Mouse (Mus musculus) midbrain, postnatal 0 days (tissue): Measurements from ENCODE around the gene Cpn1. TPM values are rescaled to one million over a fixed set of nuclear protein-coding genes. Genes with fewer than 3 reads are reported as not detected.
A peak's percentile ranks its signal among the peaks of the same experiment; 100 is the strongest.

Source experiments
- ATAC-seq: fragments of 200-750 bp; cut with Nextera tagmentation; 2 replicates; pipeline ENCODE4 v1.8.0; 2017; ENCODE audit warnings: moderate number of reproducible peaks, mild to moderate bottlenecking, moderate TSS enrichment, moderate library complexity; ENCODE audit not compliant: low FRiP score
- DNase-seq: peaks from one replicate; pipeline ENCODE4 v3.0.0-alpha.2; 2015; ENCODE audit warnings: low spot score
- H3K27ac ChIP-seq: fragments of 300-500 bp; sonication (generic); 2 replicates; pipeline ENCODE4 v1.5.1; 2014; ENCODE audit warnings: low read depth, mild to moderate bottlenecking, low read length, mixed read lengths
- H3K27me3 ChIP-seq: fragments of 300-500 bp; sonication (generic); 2 replicates; pipeline ENCODE4 v1.6.1; 2014; ENCODE audit warnings: low read length, control low read depth, mixed read lengths; ENCODE audit not compliant: insufficient read depth
- H3K36me3 ChIP-seq: fragments of 300-500 bp; sonication (generic); 2 replicates; pipeline ENCODE4 v1.6.1; 2014; ENCODE audit warnings: low read length, control low read depth, mixed read lengths; ENCODE audit not compliant: insufficient read depth
- H3K4me1 ChIP-seq: fragments of 300-500 bp; sonication (generic); 2 replicates; pipeline ENCODE4 v1.6.1; 2014; ENCODE audit warnings: mild to moderate bottlenecking, control low read depth, antibody characterized with exemption, low read length, mixed read lengths; ENCODE audit not compliant: insufficient read depth
- H3K4me2 ChIP-seq: fragments of 300-500 bp; sonication (generic); 2 replicates; pipeline ENCODE4 v1.6.1; 2014; ENCODE audit warnings: low read depth, mild to moderate bottlenecking, low read length, mixed read lengths; ENCODE audit not compliant: poor library complexity, severe bottlenecking
- H3K4me3 ChIP-seq: fragments of 300-500 bp; sonication (generic); 2 replicates; pipeline ENCODE4 v1.5.1; 2014; ENCODE audit warnings: low read depth, mild to moderate bottlenecking, low read length, moderate library complexity
- H3K9ac ChIP-seq: fragments of 300-500 bp; sonication (generic); replicated peaks from 2 replicates; pipeline ENCODE4 v1.6.1; 2014; ENCODE audit warnings: mild to moderate bottlenecking, low read length, moderate library complexity, mixed read lengths; ENCODE audit not compliant: poor library complexity, severe bottlenecking
- H3K9me3 ChIP-seq: fragments of 300-500 bp; sonication (generic); 2 replicates; pipeline ENCODE4 v1.6.1; 2016; ENCODE audit warnings: low read length, control low read depth
- CTCF ChIP-seq: IDR thresholded peaks from 2 replicates; pipeline ENCODE4 v1.5.1; 2016; ENCODE audit warnings: antibody characterized with exemption, mild to moderate bottlenecking
- WGBS: fragments of 180-500 bp; shearing (Covaris S2); extraction: QIAGEN DNeasy Blood & Tissue Kit; methylation state at CpG from one replicate; pipeline ENCODE4 v1.1.7; 2014; 5-methylcytosine and 5-hydroxymethylcytosine counted together
- polyA plus RNA-seq: library from polyadenylated mRNA; unstranded; fragments of >200 nt; fragmentation: Nextera tagmentation; extraction: Ambion mirVana; gene quantifications from 2 replicates; pipeline ENCODE4 v1.2.1, GENCODE M21; 2015
- total RNA-seq: library from RNA; depleted of rRNA; stranded (reverse); fragments of >200 nt; gene quantifications from 2 replicates; pipeline ENCODE4 v1.2.3, GENCODE M21; 2014

Cpn1 gene
- total and polyA plus RNA-seq, 2 experiments from 2014 or later, result 0.27 to 0.48 TPM

GRCm38 (mm10) chr19:43968436-43969026 lies 17.8 kb downstream of the Cpn1 start:
- ATAC-seq, result no peak
- no peak for TF ChIP-seq CTCF

GRCm38 (mm10) chr19:43966481-43966880 lies 19.9 kb downstream of the Cpn1 start:
- no peaks in the 10 kb centered on the region for H3K36me3 ChIP-seq
- no peak overlapping the region for H3K27ac ChIP-seq
- no peaks in the 10 kb centered on the region for H3K27me3 ChIP-seq
- DNase-seq (no peak), ATAC-seq (no peak)
- H3K4me3 ChIP-seq, result no peak overlapping the region
- H3K4me2 ChIP-seq, result no peak overlapping the region
- H3K4me1 ChIP-seq, result no peaks in the 10 kb centered on the region
- no peak overlapping the region for H3K9ac ChIP-seq
- TF ChIP-seq CTCF, result no peak
- no peaks in the 10 kb centered on the region for H3K9me3 ChIP-seq
- WGBS, result 77% methylated on average over 2 of the region's 2 CpGs

More at GRCm38 (mm10) chr19:43968436-43969026, 17.8 kb downstream of the Cpn1 start:
- H3K27me3 ChIP-seq, result no peaks in the 10 kb centered on the region
- no peaks in the 10 kb centered on the region for H3K4me1 ChIP-seq
- H3K27ac ChIP-seq, result no peak overlapping the region
- no peak overlapping the region for H3K4me3 ChIP-seq
- no peak for DNase-seq
- H3K4me2 ChIP-seq, result no peak overlapping the region
- no peak overlapping the region for H3K9ac ChIP-seq
- H3K36me3 ChIP-seq, result no peaks in the 10 kb centered on the region
- H3K9me3 ChIP-seq, result no peaks in the 10 kb centered on the region
- WGBS, result 44% methylated on average over 8 of the region's 11 CpGs

GRCm38 (mm10) chr19:43965496-43966085 lies 20.8 kb downstream of the Cpn1 start:
- TF ChIP-seq CTCF, result no peak
- Histone ChIP-seq H3K9ac (no peak overlapping the region), H3K36me3 (no peaks in the 10 kb centered on the region), H3K27ac (no peak overlapping the region), H3K4me1 (no peaks in the 10 kb centered on the region), H3K27me3 (no peaks in the 10 kb centered on the region), H3K9me3 (no peaks in the 10 kb centered on the region), H3K4me3 (no peak overlapping the region), H3K4me2 (no peak overlapping the region)
- ATAC-seq (no peak), DNase-seq (no peak)
- WGBS, result 88% methylated on average over 11 of the region's 11 CpGs

GRCm38 (mm10) chr19:43962795-43963194 lies 23.6 kb downstream of the Cpn1 start:
- no peak overlapping the region for H3K9ac ChIP-seq
- no peaks in the 10 kb centered on the region for H3K4me1 ChIP-seq
- no peak overlapping the region for H3K4me3 ChIP-seq
- H3K4me2 ChIP-seq, result no peak overlapping the region
- H3K9me3 ChIP-seq, result no peaks in the 10 kb centered on the region
- ATAC-seq (no peak), DNase-seq (no peak)
- no peaks in the 10 kb centered on the region for H3K36me3 ChIP-seq
- no peak overlapping the region for H3K27ac ChIP-seq
- H3K27me3 ChIP-seq, result no peaks in the 10 kb centered on the region
- 68% methylated on average over 9 of the region's 9 CpGs for WGBS
- TF ChIP-seq CTCF, result no peak

GRCm38 (mm10) chr19:43961185-43961584 lies 25.2 kb downstream of the Cpn1 start:
- Histone ChIP-seq H3K9ac (no peak overlapping the region), H3K4me3 (no peak overlapping the region), H3K27me3 (no peaks in the 10 kb centered on the region), H3K4me2 (no peak overlapping the region), H3K36me3 (no peaks in the 10 kb centered on the region), H3K4me1 (no peaks in the 10 kb centered on the region; the same call in 1 of the 2 replicates), H3K27ac (no peak overlapping the region), H3K9me3 (no peaks in the 10 kb centered on the region)
- WGBS, result 89% methylated on average over 2 of the region's 2 CpGs
- peak; percentile 30 for TF ChIP-seq CTCF
- ATAC-seq, result no peak
- DNase-seq, result no peak

- no peaks in the 10 kb centered on the region for H3K9me3 ChIP-seq
- no peak overlapping the region for H3K4me2 ChIP-seq
- H3K9ac ChIP-seq, result no peak overlapping the region
- no peak for TF ChIP-seq CTCF
- 89% methylated on average over 11 of the region's 11 CpGs for WGBS
- H3K4me3 ChIP-seq, result no peak overlapping the region
- H3K27ac ChIP-seq, result no peak overlapping the region
- DNase-seq, result no peak
- no peak for ATAC-seq
- H3K27me3 ChIP-seq, result no peaks in the 10 kb centered on the region
- H3K36me3 ChIP-seq, result no peaks in the 10 kb centered on the region
- no peaks in the 10 kb centered on the region; the same call in 1 of the 2 replicates for H3K4me1 ChIP-seq
Observed at GRCm38 (mm10) chr19:43960014-43960413, 26.3 kb downstream of the Cpn1 start.
